Mouse (Mus musculus) neural tube, embryonic 14.5 days (tissue): ENCODE measurements around the gene Irgm1. TPM values are rescaled to one million over a fixed set of nuclear protein-coding genes. Genes with fewer than 3 reads are reported as not detected.
"Not testable (repeated sequence)": the region's sequence is repeated elsewhere in the genome, so short reads cannot be mapped to it uniquely, and the experiment has no call there.

Experiments used
- ATAC-seq: fragments of 200-750 bp; cut with Nextera tagmentation; 2 replicates; pipeline ENCODE4 v1.8.0; 2017; ENCODE audit warnings: low read depth, mild to moderate bottlenecking, moderate TSS enrichment, moderate library complexity
- H3K27ac ChIP-seq: fragments of 300-500 bp; sonication (generic); 2 replicates; pipeline ENCODE4 v1.5.1; 2014; ENCODE audit warnings: low read depth, mild to moderate bottlenecking, control low read depth, low read length, moderate library complexity, mixed read lengths
- H3K27me3 ChIP-seq: fragments of 300-500 bp; sonication (generic); 2 replicates; pipeline ENCODE4 v1.6.1; 2014; ENCODE audit warnings: low read length; ENCODE audit not compliant: control insufficient read depth, insufficient read depth
- H3K36me3 ChIP-seq: fragments of 300-500 bp; sonication (generic); 2 replicates; pipeline ENCODE4 v1.6.1; 2014; ENCODE audit warnings: low read length, mixed read lengths; ENCODE audit not compliant: control insufficient read depth, insufficient read depth
- H3K4me1 ChIP-seq: fragments of 300-500 bp; sonication (generic); 2 replicates; pipeline ENCODE4 v1.6.1; 2014; ENCODE audit warnings: low read length; ENCODE audit not compliant: control insufficient read depth, insufficient read depth
- H3K4me2 ChIP-seq: fragments of 300-500 bp; sonication (generic); 2 replicates; pipeline ENCODE4 v1.6.1; 2014; ENCODE audit warnings: mild to moderate bottlenecking, low read depth, low read length, control low read depth
- H3K4me3 ChIP-seq: fragments of 300-500 bp; sonication (generic); 2 replicates; pipeline ENCODE4 v1.5.1; 2014; ENCODE audit warnings: low read depth, low read length, control low read depth, mixed read lengths
- H3K9ac ChIP-seq: fragments of 300-500 bp; sonication (generic); replicated peaks from 2 replicates; pipeline ENCODE4 v1.6.1; 2014; ENCODE audit warnings: low read depth, mild to moderate bottlenecking, control low read depth, low read length, mixed read lengths
- H3K9me3 ChIP-seq: fragments of 300-500 bp; sonication (generic); 2 replicates; pipeline ENCODE4 v1.6.1; 2016; ENCODE audit warnings: low read length; ENCODE audit not compliant: control insufficient read depth
- WGBS: fragments of 180-500 bp; shearing (Covaris S2); extraction: QIAGEN DNeasy Blood & Tissue Kit; methylation state at CpG from one replicate; pipeline ENCODE4 v1.1.7; 2014; 5-methylcytosine and 5-hydroxymethylcytosine counted together
- polyA plus RNA-seq: library from polyadenylated mRNA; unstranded; fragments of >200 nt; fragmentation: Nextera tagmentation; extraction: Ambion mirVana; gene quantifications from 2 replicates; pipeline ENCODE4 v1.2.1, GENCODE M21; 2014

The Irgm1 gene
- polyA plus RNA-seq, 1 experiment from 2014 or later: 3.1 TPM

- H3K27ac ChIP-seq: no peak overlapping the region
- WGBS: 67% methylated on average over 6 of the region's 6 CpGs
- no peaks in the 10 kb centered on the region for H3K36me3 ChIP-seq
- H3K4me1 ChIP-seq: peaks cover 3% of the 10 kb centered on the region; the same call in 1 of the 2 replicates
- no peaks in the 10 kb centered on the region for H3K27me3 ChIP-seq
- no peak overlapping the region for H3K4me2 ChIP-seq
- no peaks in the 10 kb centered on the region for H3K9me3 ChIP-seq
- H3K4me3 ChIP-seq: no peak overlapping the region
- H3K9ac ChIP-seq: no peak overlapping the region
- ATAC-seq: no peak
Measured at GRCm38 (mm10) chr11:48827926-48828325, 43.6 kb downstream of the Irgm1 start.

GRCm38 (mm10) chr11:48826752-48827096 lies 44.8 kb downstream of the Irgm1 start:
- Histone ChIP-seq H3K4me1 (peaks cover 3% of the 10 kb centered on the region; the same call in 1 of the 2 replicates), H3K27ac (no peak overlapping the region), H3K9me3 (no peaks in the 10 kb centered on the region), H3K4me2 (peak overlapping the region; percentile 48), H3K27me3 (no peaks in the 10 kb centered on the region), H3K36me3 (no peaks in the 10 kb centered on the region), H3K9ac (0 out of 2 replicates have a peak overlapping the region, but pooled peaks have one; percentile 25), H3K4me3 (peak overlapping the region; percentile 37)
- 0 out of 2 replicates have a peak, but pooled peaks have one; percentile 25 for ATAC-seq
- 0% methylated on average over 6 of the region's 6 CpGs for WGBS

DNA sequence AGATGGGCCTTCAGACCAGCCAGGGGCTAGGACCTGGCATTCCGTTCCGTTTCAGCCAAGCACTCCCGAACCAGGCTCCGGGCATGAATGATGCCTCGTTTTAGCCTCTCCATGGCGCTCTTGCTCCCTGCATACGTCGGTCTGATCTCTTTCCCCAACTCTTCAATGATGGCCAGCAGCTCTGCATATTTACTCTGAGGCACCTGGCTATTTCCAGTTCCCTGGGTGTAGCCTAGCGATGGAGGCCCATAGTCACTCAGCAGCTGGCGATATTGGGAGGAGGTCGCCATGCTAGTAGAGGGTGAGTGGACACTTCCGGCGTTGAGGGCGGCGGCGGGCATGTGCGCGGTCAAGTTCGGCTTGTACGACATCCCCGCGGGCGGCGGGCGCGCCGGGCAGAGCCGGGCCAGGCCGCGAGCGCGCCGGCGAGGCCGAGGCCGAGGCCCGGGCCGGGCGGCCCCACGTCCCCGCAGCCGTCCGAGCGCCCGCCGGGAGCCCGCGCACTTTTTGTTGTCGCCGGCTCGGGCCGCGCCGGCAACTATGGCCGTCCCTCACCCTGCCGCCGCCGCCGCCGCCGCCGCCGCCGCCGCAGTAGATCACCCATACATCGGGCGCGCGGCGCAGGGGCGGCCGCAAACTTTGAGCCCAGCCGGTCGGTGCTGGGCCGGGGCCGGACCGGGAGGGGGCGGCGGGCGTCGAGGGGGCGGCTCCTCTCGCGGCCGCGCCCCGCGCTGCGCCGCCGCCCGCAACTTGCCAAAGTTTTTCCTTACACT lies 45.3 kb downstream of the Irgm1 start, which contains the start of the genes Trim7 and Gm12184:
Gene Trim7 (plus strand): TSS at position 162 of the 773 bp plus-strand sequence.
Gene Gm12184 (minus strand): TSS at position 677 of the 773 bp plus-strand sequence.
- not testable (repeated sequence) for H3K9me3 ChIP-seq, H3K27ac ChIP-seq, H3K4me1 ChIP-seq, H3K36me3 ChIP-seq, H3K27me3 ChIP-seq
- H3K4me3 ChIP-seq: peak within 1 kb of the TSS; percentile 37
- 0 out of 2 replicates have a peak within 1 kb of the TSS, but pooled peaks have one; percentile 25 for H3K9ac ChIP-seq
- H3K4me2 ChIP-seq: peak within 1 kb of the TSS; percentile 48
- under 1% methylated on average over 47 of the region's 92 CpGs for WGBS
- peak; percentile 80 for ATAC-seq

GRCm38 (mm10) chr11:48824311-48824830 lies 47.1 kb downstream of the Irgm1 start:
- Histone ChIP-seq H3K4me3 (peak overlapping the region; percentile 20), H3K9ac (no peak overlapping the region), H3K4me1 (peaks cover 3% of the 10 kb centered on the region; the same call in 1 of the 2 replicates), H3K4me2 (peak overlapping the region; percentile 39), H3K27me3 (no peaks in the 10 kb centered on the region), H3K27ac (no peak overlapping the region), H3K9me3 (no peaks in the 10 kb centered on the region), H3K36me3 (no peaks in the 10 kb centered on the region)
- ATAC-seq: no peak
- WGBS: 5% methylated on average over 22 of the region's 22 CpGs

DNA sequence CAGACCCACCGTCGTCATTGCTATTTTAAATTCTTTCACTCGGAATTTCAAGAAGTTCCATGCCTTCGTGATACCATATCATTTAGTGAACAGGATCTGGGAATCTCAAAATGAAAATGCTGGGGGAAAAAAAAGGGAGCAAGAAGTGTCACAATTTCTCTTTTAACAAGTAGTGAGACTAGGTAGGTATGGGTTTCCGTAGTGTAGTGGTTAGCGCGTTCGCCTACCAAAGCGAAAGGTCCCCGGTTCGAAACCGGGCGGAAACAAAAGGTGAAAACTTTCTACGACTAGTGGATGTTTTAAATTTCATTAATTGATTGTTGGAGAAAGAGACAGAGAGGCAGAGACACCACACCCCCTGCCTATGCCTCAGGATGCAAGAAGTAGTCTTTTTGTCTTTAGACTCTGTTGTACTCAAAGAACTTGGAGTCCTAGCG lies 47.9 kb downstream of the Irgm1 start:
- H3K9me3 ChIP-seq: no peaks in the 10 kb centered on the region
- H3K4me1 ChIP-seq: peaks cover 3% of the 10 kb centered on the region; the same call in 1 of the 2 replicates
- peak overlapping the region; percentile 39 for H3K4me2 ChIP-seq
- peak overlapping the region; percentile 20; the same call in 1 of the 2 replicates for H3K4me3 ChIP-seq
- H3K36me3 ChIP-seq: no peaks in the 10 kb centered on the region
- H3K27me3 ChIP-seq: no peaks in the 10 kb centered on the region
- no peak overlapping the region for H3K27ac ChIP-seq
- ATAC-seq: peak; percentile 25; the same call in 1 of the 2 replicates
- H3K9ac ChIP-seq: no peak overlapping the region
- under 1% methylated on average over 15 of the region's 15 CpGs for WGBS

DNA sequence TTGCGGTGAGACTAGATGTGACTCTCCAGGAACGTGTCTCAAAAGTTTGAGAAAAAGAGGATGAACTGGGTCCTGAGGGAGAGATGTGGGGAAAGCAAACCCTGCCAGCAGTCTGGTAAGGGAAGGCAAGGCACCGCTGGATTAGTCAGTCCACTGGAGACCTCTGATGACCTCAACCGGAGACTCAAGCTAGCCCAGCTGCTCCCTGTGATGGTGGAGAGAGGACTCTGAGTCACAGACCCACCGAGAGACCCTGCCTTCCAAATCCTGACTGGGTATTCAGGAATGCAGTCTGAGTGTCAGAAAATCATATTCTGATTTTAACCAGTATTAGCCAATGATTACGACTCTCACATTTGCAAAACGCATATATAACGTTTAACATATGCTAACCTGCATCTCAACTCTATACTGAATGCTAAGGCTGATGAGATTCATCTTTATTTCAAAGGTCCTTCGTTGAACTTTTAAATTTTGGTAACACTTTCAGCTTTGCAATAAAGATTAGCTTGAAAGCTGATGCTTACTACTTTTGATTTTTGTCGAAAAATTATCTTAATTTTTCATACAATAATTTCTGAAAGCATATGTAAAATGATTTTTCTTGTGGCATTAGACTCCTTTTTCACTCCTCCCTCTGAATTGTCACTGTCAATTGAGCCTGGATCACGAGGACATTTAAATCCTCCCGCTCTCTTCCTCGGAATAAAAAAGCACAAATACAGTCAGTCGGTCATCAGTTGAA lies 48.5 kb downstream of the Irgm1 start:
- 40% methylated on average over 14 of the region's 14 CpGs for WGBS
- H3K4me1 ChIP-seq: peaks cover 3% of the 10 kb centered on the region; the same call in 1 of the 2 replicates
- ATAC-seq: no peak

DNA sequence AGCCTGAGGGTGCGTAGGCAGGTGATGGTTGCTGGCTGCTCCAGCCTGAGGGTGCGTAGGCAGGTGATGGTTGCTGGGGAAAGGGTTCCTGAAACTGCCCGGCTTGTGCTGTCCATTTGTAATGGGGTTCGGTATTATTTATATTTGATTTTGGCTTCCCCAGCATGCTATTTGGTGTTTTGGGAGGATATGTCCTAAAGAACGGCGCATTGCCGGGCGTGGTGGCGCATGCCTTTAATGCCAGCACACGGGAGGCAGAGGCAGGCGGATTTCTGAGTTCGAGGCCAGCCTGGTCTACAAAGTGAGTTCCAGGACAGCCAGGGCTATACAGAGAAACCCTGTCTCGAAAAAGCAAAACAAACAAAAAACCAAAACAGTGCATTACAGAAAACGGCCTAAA lies 50.2 kb downstream of the Irgm1 start:
- H3K4me1 ChIP-seq, H3K4me2 ChIP-seq, ATAC-seq, H3K27ac ChIP-seq, H3K9me3 ChIP-seq, H3K27me3 ChIP-seq, H3K4me3 ChIP-seq, H3K36me3 ChIP-seq, H3K9ac ChIP-seq: not testable (repeated sequence)
- WGBS: 86% methylated on average over 14 of the region's 14 CpGs

More for the DNA sequence above, 48.5 kb downstream of the Irgm1 start:
- Histone ChIP-seq H3K9me3 (no peaks in the 10 kb centered on the region), H3K9ac (no peak overlapping the region), H3K36me3 (no peaks in the 10 kb centered on the region), H3K27me3 (no peaks in the 10 kb centered on the region), H3K27ac (no peak overlapping the region), H3K4me2 (peak overlapping the region; percentile 39; the same call in 1 of the 2 replicates), H3K4me3 (peak overlapping the region; percentile 20; the same call in 1 of the 2 replicates)

GRCm38 (mm10) chr11:48820308-48820674 lies 51.2 kb downstream of the Irgm1 start:
- no peak for ATAC-seq
- no peak overlapping the region for H3K9ac ChIP-seq
- peaks cover 10% of the 10 kb centered on the region for H3K4me1 ChIP-seq
- H3K27ac ChIP-seq: no peak overlapping the region
- H3K4me2 ChIP-seq: no peak overlapping the region
- H3K36me3 ChIP-seq: no peaks in the 10 kb centered on the region
- H3K9me3 ChIP-seq: no peaks in the 10 kb centered on the region
- no peak overlapping the region for H3K4me3 ChIP-seq
- no peaks in the 10 kb centered on the region for H3K27me3 ChIP-seq
